Mouse (Mus musculus) embryonic facial prominence, embryonic 10.5 days (tissue): ENCODE measurements at regions not wholly inside any gene's neighbourhood (a gene's known extent, or its start where the extent isn't known, plus 50 kb on each side); places are given as distances from the start of the nearest gene placed in this dataset.
A peak's percentile ranks its signal among the peaks of the same experiment; 100 is the strongest.

Experiments used
- DNase-seq: peaks from one replicate; pipeline ENCODE4 v3.0.0-alpha.2; 2017; ENCODE audit warnings: low spot score
- H3K27ac ChIP-seq: fragments of 300-500 bp; sonication (generic); replicated peaks from 2 replicates; pipeline ENCODE4 v1.5.1; 2016; ENCODE audit warnings: mild to moderate bottlenecking
- H3K27me3 ChIP-seq: fragments of 300-500 bp; sonication (generic); replicated peaks from 2 replicates; pipeline ENCODE4 v1.6.1; 2016; ENCODE audit warnings: low read depth, mild to moderate bottlenecking; ENCODE audit not compliant: poor library complexity, severe bottlenecking
- H3K36me3 ChIP-seq: fragments of 300-500 bp; sonication (generic); replicated peaks from 2 replicates; pipeline ENCODE4 v1.6.1; 2016; ENCODE audit warnings: mild to moderate bottlenecking, moderate library complexity
- H3K4me1 ChIP-seq: fragments of 300-500 bp; sonication (generic); 2 replicates; pipeline ENCODE4 v1.6.1; 2016
- H3K4me3 ChIP-seq: fragments of 300-500 bp; sonication (generic); 2 replicates; pipeline ENCODE4 v1.5.1; 2016; ENCODE audit warnings: mild to moderate bottlenecking, moderate library complexity
- H3K9me3 ChIP-seq: fragments of 300-500 bp; sonication (generic); 2 replicates; pipeline ENCODE4 v1.6.1; 2016; ENCODE audit warnings: mild to moderate bottlenecking
- WGBS: fragments of 180-500 bp; shearing (Covaris S2); methylation state at CpG from one replicate; pipeline ENCODE4 v1.1.7; 2016; 5-methylcytosine and 5-hydroxymethylcytosine counted together

- 91% methylated on average over 2 of the region's 2 CpGs for WGBS
- H3K4me1 ChIP-seq, result no peaks in the 10 kb centered on the region
- H3K27ac ChIP-seq, result no peak overlapping the region
- no peak overlapping the region for H3K4me3 ChIP-seq
- no peaks in the 10 kb centered on the region for H3K27me3 ChIP-seq
- H3K9me3 ChIP-seq, result no peaks in the 10 kb centered on the region
- no peak for DNase-seq
- no peaks in the 10 kb centered on the region for H3K36me3 ChIP-seq
Observed at GRCm38 (mm10) chr19:14705791-14706190, 107.9 kb upstream of the Tle4 start.

- no peak overlapping the region for H3K4me3 ChIP-seq
- no peak overlapping the region for H3K27ac ChIP-seq
- no peaks in the 10 kb centered on the region for H3K36me3 ChIP-seq
- DNase-seq, result no peak
- WGBS, result 84% methylated on average over 4 of the region's 4 CpGs
- no peaks in the 10 kb centered on the region for H3K27me3 ChIP-seq
- H3K9me3 ChIP-seq, result no peaks in the 10 kb centered on the region
- no peaks in the 10 kb centered on the region for H3K4me1 ChIP-seq
Observed at GRCm38 (mm10) chr19:14701116-14701515, 103.3 kb upstream of the Tle4 start.

- H3K27me3 ChIP-seq, result no peaks in the 10 kb centered on the region
- no peaks in the 10 kb centered on the region for H3K4me1 ChIP-seq
- H3K27ac ChIP-seq, result no peak overlapping the region
- no peak overlapping the region for H3K4me3 ChIP-seq
- no peaks in the 10 kb centered on the region for H3K9me3 ChIP-seq
- H3K36me3 ChIP-seq, result no peaks in the 10 kb centered on the region
- 92% methylated on average over 10 of the region's 10 CpGs for WGBS
- no peak for DNase-seq
Observed at GRCm38 (mm10) chr19:14695369-14695768, 97.5 kb upstream of the Tle4 start.

GRCm38 (mm10) chr19:14692183-14692582 lies 94.3 kb upstream of the Tle4 start:
- Histone ChIP-seq H3K4me3 (no peak overlapping the region), H3K36me3 (no peaks in the 10 kb centered on the region), H3K9me3 (peaks cover 5% of the 10 kb centered on the region; the same call in 1 of the 2 replicates), H3K27me3 (no peaks in the 10 kb centered on the region), H3K27ac (no peak overlapping the region), H3K4me1 (no peaks in the 10 kb centered on the region)
- DNase-seq, result no peak

- H3K27me3 ChIP-seq, result no peaks in the 10 kb centered on the region
- peaks cover 4% of the 10 kb centered on the region; the same call in 1 of the 2 replicates for H3K4me1 ChIP-seq
- H3K9me3 ChIP-seq, result peaks cover 5% of the 10 kb centered on the region; the same call in 1 of the 2 replicates
- H3K36me3 ChIP-seq, result no peaks in the 10 kb centered on the region
- H3K27ac ChIP-seq, result no peak overlapping the region
- H3K4me3 ChIP-seq, result no peak overlapping the region
- no peak for DNase-seq
- 91% methylated on average over 1 of the region's 1 CpGs for WGBS
Observed at GRCm38 (mm10) chr19:14685628-14686027, 87.8 kb upstream of the Tle4 start.

GRCm38 (mm10) chr19:14684669-14685068 lies 86.8 kb upstream of the Tle4 start:
- peaks cover 4% of the 10 kb centered on the region; the same call in 1 of the 2 replicates for H3K4me1 ChIP-seq
- no peak overlapping the region for H3K4me3 ChIP-seq
- no peaks in the 10 kb centered on the region for H3K36me3 ChIP-seq
- no peak overlapping the region for H3K27ac ChIP-seq
- peaks cover 5% of the 10 kb centered on the region; the same call in 1 of the 2 replicates for H3K9me3 ChIP-seq
- WGBS, result 66% methylated on average over 3 of the region's 3 CpGs
- H3K27me3 ChIP-seq, result no peaks in the 10 kb centered on the region; the same call in 1 of the 2 replicates
- DNase-seq, result no peak

- peaks cover 5% of the 10 kb centered on the region; the same call in 1 of the 2 replicates for H3K27me3 ChIP-seq
Observed at GRCm38 (mm10) chr19:14681306-14681705, 83.5 kb upstream of the Tle4 start.

GRCm38 (mm10) chr19:14679776-14680175 lies 81.9 kb upstream of the Tle4 start:
- H3K27me3 ChIP-seq, result peaks cover 9% of the 10 kb centered on the region; the same call in 1 of the 2 replicates
- H3K4me1 ChIP-seq, result peaks cover 4% of the 10 kb centered on the region; the same call in 1 of the 2 replicates
- 85% methylated on average over 2 of the region's 2 CpGs for WGBS
- H3K4me3 ChIP-seq, result no peak overlapping the region
- no peaks in the 10 kb centered on the region for H3K36me3 ChIP-seq
- H3K27ac ChIP-seq, result no peak overlapping the region
- no peak for DNase-seq
- no peaks in the 10 kb centered on the region for H3K9me3 ChIP-seq

More at GRCm38 (mm10) chr19:14681306-14681705, 83.5 kb upstream of the Tle4 start:
- Histone ChIP-seq H3K27ac (no peak overlapping the region), H3K4me1 (peaks cover 4% of the 10 kb centered on the region; the same call in 1 of the 2 replicates), H3K4me3 (no peak overlapping the region), H3K9me3 (no peaks in the 10 kb centered on the region), H3K36me3 (no peaks in the 10 kb centered on the region)
- no peak for DNase-seq
- WGBS, result 86% methylated on average over 11 of the region's 11 CpGs

GRCm38 (mm10) chr19:14678584-14678983 lies 80.7 kb upstream of the Tle4 start:
- H3K27ac ChIP-seq, result no peak overlapping the region
- DNase-seq, result no peak
- 83% methylated on average over 4 of the region's 4 CpGs for WGBS

GRCm38 (mm10) chr19:14676929-14677328 lies 79.1 kb upstream of the Tle4 start:
- peaks cover 30% of the 10 kb centered on the region; the same call in 1 of the 2 replicates for H3K27me3 ChIP-seq
- no peaks in the 10 kb centered on the region for H3K9me3 ChIP-seq
- H3K4me3 ChIP-seq, result no peak overlapping the region
- no peaks in the 10 kb centered on the region for H3K36me3 ChIP-seq
- no peaks in the 10 kb centered on the region for H3K4me1 ChIP-seq
- DNase-seq, result no peak
- 41% methylated on average over 2 of the region's 2 CpGs for WGBS
- no peak overlapping the region for H3K27ac ChIP-seq

More at GRCm38 (mm10) chr19:14678584-14678983, 80.7 kb upstream of the Tle4 start:
- Histone ChIP-seq H3K36me3 (no peaks in the 10 kb centered on the region), H3K4me3 (no peak overlapping the region), H3K27me3 (peaks cover 15% of the 10 kb centered on the region; the same call in 1 of the 2 replicates), H3K9me3 (no peaks in the 10 kb centered on the region), H3K4me1 (no peaks in the 10 kb centered on the region)

GRCm38 (mm10) chr19:14670821-14671104 lies 72.9 kb upstream of the Tle4 start:
- Histone ChIP-seq H3K4me1 (peaks cover 15% of the 10 kb centered on the region), H3K27ac (no peak overlapping the region), H3K27me3 (0 out of 2 replicates have a peak, but pooled peaks cover 30% of the 10 kb centered on the region), H3K4me3 (no peak overlapping the region), H3K9me3 (no peaks in the 10 kb centered on the region), H3K36me3 (no peaks in the 10 kb centered on the region)
- DNase-seq, result no peak

- H3K27ac ChIP-seq, result no peak overlapping the region
- DNase-seq, result peak; percentile 48
- 27% methylated on average over 13 of the region's 13 CpGs for WGBS
- no peaks in the 10 kb centered on the region for H3K9me3 ChIP-seq
- H3K4me1 ChIP-seq, result peaks cover 15% of the 10 kb centered on the region
- H3K36me3 ChIP-seq, result no peaks in the 10 kb centered on the region
- H3K4me3 ChIP-seq, result 0 out of 2 replicates have a peak overlapping the region, but pooled peaks have one; percentile 11
- H3K27me3 ChIP-seq, result 0 out of 2 replicates have a peak, but pooled peaks cover 30% of the 10 kb centered on the region
Observed at GRCm38 (mm10) chr19:14670078-14670820, 72.4 kb upstream of the Tle4 start.

- 88% methylated on average over 4 of the region's 4 CpGs for WGBS
- no peak for DNase-seq
- no peak overlapping the region for H3K27ac ChIP-seq
- peaks cover 30% of the 10 kb centered on the region; the same call in 1 of the 2 replicates for H3K27me3 ChIP-seq
- H3K36me3 ChIP-seq, result no peaks in the 10 kb centered on the region
- no peak overlapping the region for H3K4me3 ChIP-seq
- no peaks in the 10 kb centered on the region for H3K9me3 ChIP-seq
- peaks cover 15% of the 10 kb centered on the region for H3K4me1 ChIP-seq
Observed at GRCm38 (mm10) chr19:14668512-14669181, 70.8 kb upstream of the Tle4 start.
